Mouse (Mus musculus) erythroblast, embryonic 14.5 days (primary cell): ENCODE results near the gene Gm17349. TPM values are rescaled to one million over a fixed set of nuclear protein-coding genes. Genes with fewer than 3 reads are reported as not detected.

ENCODE experiments used
- H3K27me3 ChIP-seq: 2 replicates; pipeline ENCODE4 v1.6.1; 2012; ENCODE audit warnings: inconsistent platforms; ENCODE audit not compliant: control insufficient read depth
- H3K36me3 ChIP-seq: 2 replicates; pipeline ENCODE4 v1.6.1; 2012; ENCODE audit warnings: mild to moderate bottlenecking, inconsistent platforms; ENCODE audit not compliant: control insufficient read depth
- H3K4me1 ChIP-seq: 2 replicates; pipeline ENCODE4 v1.6.1; 2012; ENCODE audit warnings: inconsistent platforms; ENCODE audit not compliant: control insufficient read depth
- H3K4me3 ChIP-seq: replicated peaks from 2 replicates; pipeline ENCODE3; 2012; ENCODE audit warnings: moderate library complexity, mild to moderate bottlenecking, inconsistent platforms
- H3K9me3 ChIP-seq: 2 replicates; pipeline ENCODE4 v1.6.1; 2012; ENCODE audit warnings: low read length, inconsistent platforms, mixed read lengths; ENCODE audit not compliant: control insufficient read depth
- GATA1 ChIP-seq: IDR thresholded peaks from 2 replicates; pipeline ENCODE4 v1.6.1; 2012; ENCODE audit warnings: low read length, inconsistent platforms, mixed read lengths
- TAL1 ChIP-seq: IDR thresholded peaks from 3 replicates; pipeline ENCODE4 v1.6.1; 2012; ENCODE audit warnings: low read length, inconsistent platforms, mixed read lengths
- polyA plus RNA-seq: library from polyadenylated mRNA; stranded (reverse); fragments of >175 nt; gene quantifications from 2 replicates; pipeline ENCODE4 v1.2.3, GENCODE M21; 2012

Gene Gm17349
- polyA plus RNA-seq, 1 experiment, result 0.25 TPM

GRCm38 (mm10) chr15:99688712-99689111, 16.6 kb downstream of the Gm17349 start:
- H3K9me3 ChIP-seq, result no peaks in the 10 kb centered on the region
- TF ChIP-seq TAL1 (no peak), GATA1 (no peak)
- no peaks in the 10 kb centered on the region for H3K36me3 ChIP-seq
- no peak overlapping the region for H3K4me3 ChIP-seq
- H3K4me1 ChIP-seq, result no peaks in the 10 kb centered on the region; the same call in 1 of the 2 replicates
- peaks cover 25% of the 10 kb centered on the region for H3K27me3 ChIP-seq

- Histone ChIP-seq H3K4me1 (no peaks in the 10 kb centered on the region; the same call in 1 of the 2 replicates), H3K9me3 (no peaks in the 10 kb centered on the region), H3K36me3 (no peaks in the 10 kb centered on the region), H3K4me3 (no peak overlapping the region), H3K27me3 (peaks cover 21% of the 10 kb centered on the region)
- no peak for TF ChIP-seq TAL1
- TF ChIP-seq GATA1, result no peak
Observed at GRCm38 (mm10) chr15:99684156-99684555, 21.1 kb downstream of the Gm17349 start.

- Histone ChIP-seq H3K4me3 (no peak overlapping the region), H3K27me3 (peaks cover 26% of the 10 kb centered on the region), H3K9me3 (no peaks in the 10 kb centered on the region), H3K36me3 (no peaks in the 10 kb centered on the region), H3K4me1 (peaks cover 6% of the 10 kb centered on the region)
- no peak for TF ChIP-seq GATA1
- no peak for TF ChIP-seq TAL1
Observed at GRCm38 (mm10) chr15:99682880-99683279, 22.4 kb downstream of the Gm17349 start.

- H3K4me3 ChIP-seq, result no peak overlapping the region
- H3K27me3 ChIP-seq, result peaks cover 49% of the 10 kb centered on the region
- H3K4me1 ChIP-seq, result peaks cover 6% of the 10 kb centered on the region
- no peaks in the 10 kb centered on the region for H3K9me3 ChIP-seq
- no peaks in the 10 kb centered on the region for H3K36me3 ChIP-seq
- no peak for TF ChIP-seq GATA1
- no peak for TF ChIP-seq TAL1
Observed at GRCm38 (mm10) chr15:99679008-99679407, 26.3 kb downstream of the Gm17349 start.

GRCm38 (mm10) chr15:99678063-99678800, 27.1 kb downstream of the Gm17349 start:
- no peak overlapping the region for H3K4me3 ChIP-seq
- no peaks in the 10 kb centered on the region for H3K9me3 ChIP-seq
- peaks cover 57% of the 10 kb centered on the region for H3K27me3 ChIP-seq
- H3K4me1 ChIP-seq, result peaks cover 6% of the 10 kb centered on the region
- no peaks in the 10 kb centered on the region for H3K36me3 ChIP-seq
- TF ChIP-seq GATA1, result no peak
- no peak for TF ChIP-seq TAL1

DNA sequence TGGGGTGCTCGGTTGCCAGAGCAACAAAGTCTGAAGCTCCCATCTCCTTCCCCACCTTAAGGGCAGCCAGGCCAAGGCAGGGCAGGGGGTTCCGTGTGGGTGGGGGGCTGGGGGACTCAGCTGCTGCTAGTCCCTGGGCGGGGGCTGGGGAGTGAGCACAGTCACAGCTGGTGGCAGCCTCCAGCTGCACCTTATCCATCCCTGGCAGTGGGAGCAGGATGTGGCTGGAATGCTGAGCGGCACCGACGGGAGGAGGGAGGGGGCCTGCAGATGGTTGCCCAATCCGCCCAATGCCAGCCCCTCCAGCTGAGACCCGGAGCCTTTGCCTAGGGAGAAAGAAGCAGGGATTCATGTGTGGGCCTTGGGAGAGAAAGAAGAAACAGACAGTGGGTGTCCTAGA, 28.2 kb downstream of the Gm17349 start:
- Histone ChIP-seq H3K4me3 (no peak overlapping the region), H3K4me1 (peaks cover 6% of the 10 kb centered on the region), H3K36me3 (no peaks in the 10 kb centered on the region), H3K27me3 (peaks cover 68% of the 10 kb centered on the region), H3K9me3 (no peaks in the 10 kb centered on the region)
- no peak for TF ChIP-seq TAL1
- TF ChIP-seq GATA1, result no peak

DNA sequence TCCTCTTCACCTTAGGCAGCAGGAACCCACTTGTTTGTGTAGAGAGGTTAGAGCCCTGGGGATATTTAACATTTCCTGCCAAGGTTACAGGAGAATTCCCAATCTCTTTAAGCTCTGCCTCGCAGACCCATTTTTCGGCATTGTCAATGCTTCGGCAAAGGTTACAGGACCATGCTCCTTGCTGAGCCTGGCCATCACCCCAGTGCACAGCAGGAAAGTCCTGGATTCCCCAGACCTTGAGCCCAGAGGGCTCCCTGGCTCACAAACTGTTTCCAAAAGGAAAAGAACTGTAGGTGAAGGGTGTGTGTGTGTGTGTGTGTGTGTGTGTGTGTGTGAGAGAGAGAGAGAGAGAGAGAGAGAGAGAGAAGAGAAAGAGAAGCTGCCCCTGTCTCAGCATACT, 30.4 kb downstream of the Gm17349 start:
- TF ChIP-seq TAL1, result no peak
- H3K4me3 ChIP-seq, result no peak overlapping the region
- peaks cover 78% of the 10 kb centered on the region for H3K27me3 ChIP-seq
- peaks cover 4% of the 10 kb centered on the region; the same call in 1 of the 2 replicates for H3K9me3 ChIP-seq
- H3K4me1 ChIP-seq, result peaks cover 9% of the 10 kb centered on the region
- H3K36me3 ChIP-seq, result no peaks in the 10 kb centered on the region

DNA sequence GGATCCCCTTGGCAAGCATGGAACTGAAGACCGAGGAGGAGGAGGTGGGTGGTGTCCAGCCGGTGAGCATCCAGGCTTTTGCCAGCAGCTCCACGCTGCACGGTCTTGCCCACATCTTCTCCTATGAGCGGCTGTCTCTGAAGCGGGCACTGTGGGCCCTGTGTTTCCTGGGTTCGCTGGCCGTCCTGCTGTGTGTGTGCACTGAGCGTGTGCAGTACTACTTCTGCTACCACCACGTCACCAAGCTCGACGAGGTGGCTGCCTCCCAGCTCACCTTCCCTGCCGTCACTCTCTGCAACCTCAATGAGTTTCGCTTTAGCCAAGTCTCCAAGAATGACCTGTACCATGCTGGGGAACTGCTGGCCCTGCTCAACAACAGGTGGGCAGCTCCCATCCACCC, 33.5 kb downstream of the Gm17349 start:
- H3K4me3 ChIP-seq, result no peak overlapping the region
- H3K9me3 ChIP-seq, result peaks cover 11% of the 10 kb centered on the region
- no peaks in the 10 kb centered on the region for H3K36me3 ChIP-seq
- H3K27me3 ChIP-seq, result peaks cover 89% of the 10 kb centered on the region
- H3K4me1 ChIP-seq, result peaks cover 6% of the 10 kb centered on the region
- TF ChIP-seq GATA1 (no peak), TAL1 (no peak)

GRCm38 (mm10) chr15:99670964-99671670, 34.2 kb downstream of the Gm17349 start:
- TF ChIP-seq TAL1, result no peak
- no peak for TF ChIP-seq GATA1
- H3K4me3 ChIP-seq, result no peak overlapping the region
- peaks cover 8% of the 10 kb centered on the region for H3K4me1 ChIP-seq
- H3K36me3 ChIP-seq, result no peaks in the 10 kb centered on the region
- peaks cover 94% of the 10 kb centered on the region for H3K27me3 ChIP-seq
- H3K9me3 ChIP-seq, result peaks cover 11% of the 10 kb centered on the region
